Mouse (Mus musculus): ENCODE measurements at regions not wholly inside any gene's neighbourhood (a gene's known extent, or its start where the extent isn't known, plus 50 kb on each side); places are given as distances from the start of the nearest gene placed in this dataset.

DNA sequence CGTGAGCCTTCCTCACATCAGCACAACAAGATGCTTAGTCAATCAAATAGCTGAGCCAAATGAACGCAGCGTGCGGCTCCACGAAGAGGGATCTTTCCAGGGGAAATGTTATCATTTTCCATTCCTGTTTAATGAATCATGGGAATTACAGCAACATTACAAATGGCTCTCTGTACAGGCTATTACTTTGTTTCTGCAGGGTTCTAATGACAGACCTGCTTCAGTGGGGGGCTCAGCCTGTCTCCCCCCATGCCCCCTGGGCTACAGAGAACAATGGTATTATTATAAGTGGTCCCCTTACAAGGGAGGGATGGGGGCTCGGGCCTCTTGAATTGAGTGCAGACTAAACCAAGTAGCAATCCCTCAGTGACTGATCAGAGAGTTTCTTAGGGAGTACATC is 144.3 kb upstream of the Csf3r start:
- DNase-seq (ENCODE audit: low spot score in 2 of 2), result no peak

DNA sequence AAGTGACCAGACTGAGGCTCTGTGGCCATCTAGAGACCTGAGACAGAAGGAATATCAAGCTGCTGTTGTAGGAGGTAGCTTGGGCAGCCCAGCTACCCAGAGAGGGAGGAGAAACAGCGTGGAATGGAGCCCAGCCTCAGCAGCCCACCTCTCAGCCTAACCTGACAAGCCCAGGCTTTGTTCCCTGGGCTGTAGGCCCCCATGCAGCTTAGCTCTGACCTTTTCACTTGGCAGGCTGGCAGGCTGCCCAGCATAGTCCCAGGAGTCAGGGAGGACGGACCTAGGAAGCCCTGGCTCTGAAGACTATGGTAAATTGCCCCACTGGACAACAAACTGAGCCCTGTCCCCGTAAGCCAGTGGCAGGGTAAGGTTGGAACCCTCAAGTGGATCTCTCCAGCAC is 141.8 kb upstream of the Csf3r start:
- no peak for DNase-seq (ENCODE audit: low spot score in 2 of 2)

DNA sequence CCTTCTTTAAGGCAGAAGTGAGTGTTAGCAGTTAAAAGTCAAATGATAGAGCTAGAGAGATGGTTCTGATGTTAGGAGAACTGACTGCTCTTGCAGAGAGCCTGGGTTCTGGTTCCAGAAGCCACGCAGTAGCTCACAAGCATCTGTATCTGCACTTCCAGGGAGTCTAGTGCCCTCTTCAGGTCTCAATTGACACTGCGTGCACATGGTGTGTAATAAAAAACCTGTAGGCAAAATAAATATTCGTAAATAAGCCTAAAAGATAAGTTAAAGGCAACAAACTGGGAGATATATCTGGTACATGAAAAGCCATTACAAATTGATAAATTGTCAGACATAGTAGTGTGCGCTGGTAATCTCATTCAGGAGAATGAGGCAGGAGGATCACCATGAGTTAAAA is 133.8 kb upstream of the Csf3r start:
- no peak for DNase-seq (ENCODE audit: low spot score in 2 of 2)

DNA sequence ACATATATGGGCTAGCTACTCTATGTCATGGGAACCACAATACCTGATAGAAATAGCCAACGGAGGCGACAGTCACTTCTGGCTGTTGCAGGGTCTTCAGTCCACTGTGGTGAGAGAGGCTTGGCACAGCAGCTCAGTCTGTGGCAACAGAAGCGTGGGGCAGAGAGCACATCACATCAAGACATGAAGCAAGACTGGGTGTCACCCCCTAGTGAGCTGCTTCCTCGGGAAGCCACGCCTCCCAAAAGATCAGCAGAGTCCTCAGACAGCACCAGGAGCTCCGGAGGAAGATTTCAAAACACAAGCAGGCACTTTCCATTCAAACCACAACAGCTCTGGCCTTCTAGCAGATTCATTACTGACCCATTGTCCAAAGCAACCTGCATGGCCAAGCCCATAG is 131.2 kb upstream of the Csf3r start:
- no peak for DNase-seq (ENCODE audit: low spot score in 2 of 2)

DNA sequence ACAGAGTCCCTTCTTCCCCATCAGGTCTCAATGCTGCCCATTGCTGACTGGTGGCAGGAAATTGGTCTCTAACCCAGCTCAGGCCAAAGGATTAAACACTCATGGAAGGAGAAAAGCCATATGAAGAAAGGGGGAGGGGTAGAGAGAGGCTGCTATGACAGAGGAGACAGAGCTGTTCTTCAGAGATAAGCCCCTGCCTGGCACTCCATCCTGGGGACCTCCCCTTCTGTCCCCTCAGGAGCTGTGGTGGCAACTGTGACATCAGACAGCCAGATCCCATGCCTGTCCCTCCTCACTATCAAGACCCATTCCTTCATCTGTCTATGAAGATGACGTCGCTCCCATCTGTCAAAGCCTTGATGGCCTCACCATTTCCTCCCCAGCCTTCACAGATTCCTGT is 126.6 kb upstream of the Csf3r start:
- DNase-seq (ENCODE audit: low spot score in 2 of 2), result no peak

DNA sequence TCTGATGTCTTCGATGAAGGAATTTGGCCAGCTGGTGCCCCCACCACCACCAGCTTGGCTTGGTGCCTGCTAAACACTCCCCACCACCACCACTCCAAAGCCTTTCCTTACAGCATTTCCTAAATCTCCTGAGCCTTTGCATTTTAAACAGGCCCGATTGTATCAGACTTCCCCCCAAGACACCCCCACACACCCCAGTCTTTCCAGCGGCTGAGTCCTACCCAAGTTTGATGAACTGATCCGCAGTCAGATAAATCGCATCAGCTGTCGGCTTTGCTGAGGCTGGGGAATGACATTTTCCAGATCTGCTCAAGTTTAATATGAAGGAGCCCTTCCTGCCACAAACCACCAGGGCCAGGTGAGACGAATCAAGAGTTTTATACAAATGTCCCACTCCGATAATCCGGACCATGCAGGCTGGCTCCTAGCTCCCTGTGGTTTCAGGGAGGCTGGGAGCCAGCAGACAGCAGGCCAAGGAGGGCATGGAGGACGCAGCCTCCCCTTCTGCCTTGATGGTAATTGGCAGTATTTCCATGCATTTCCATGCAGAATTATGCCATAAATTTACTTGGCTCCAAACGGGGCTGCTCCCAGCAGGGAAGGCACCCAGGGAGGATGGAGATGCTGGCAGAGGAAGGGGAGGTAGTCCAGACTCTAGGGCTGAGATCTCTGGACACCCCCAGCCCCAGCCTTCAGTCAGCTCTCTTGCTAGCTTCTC is 125.6 kb upstream of the Csf3r start:
- DNase-seq (ENCODE audit: low spot score in 2 of 2), result no peak

DNA sequence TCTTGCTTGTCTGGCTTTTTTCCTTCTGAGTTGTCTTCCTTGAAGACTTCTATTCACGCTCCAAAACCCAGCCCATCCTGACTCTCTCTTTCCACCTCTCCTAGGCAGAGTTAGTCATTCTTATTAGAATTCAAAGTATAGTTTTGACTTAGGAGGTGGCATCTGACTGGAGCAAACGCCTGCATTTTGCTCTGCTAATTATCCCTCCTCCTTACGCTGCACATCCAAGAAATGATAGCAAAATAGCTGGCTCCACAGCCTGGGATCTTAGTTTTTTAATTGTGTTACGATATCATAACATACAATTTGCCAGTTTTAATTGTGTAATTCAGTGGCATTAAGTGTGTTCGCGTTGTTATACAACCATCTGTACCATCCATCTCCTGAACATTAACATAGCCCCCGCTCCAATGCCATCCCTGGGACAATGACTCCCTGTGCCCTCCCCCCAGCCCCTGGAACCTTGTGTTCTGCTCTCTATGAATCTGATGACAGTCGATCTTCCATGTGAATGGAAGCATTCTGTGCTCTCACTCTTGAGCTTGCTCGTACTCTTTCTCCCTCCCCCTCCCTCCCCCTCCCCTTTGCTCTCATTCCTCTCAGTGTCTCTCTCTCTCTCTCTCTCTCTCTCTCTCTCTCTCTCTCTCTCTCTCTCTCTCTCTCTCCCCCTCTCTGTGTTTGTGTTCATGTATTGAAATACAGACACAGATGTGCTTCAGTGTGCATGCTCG is 122.6 kb upstream of the Csf3r start:
- no peak for DNase-seq (ENCODE audit: low spot score in 2 of 2)

DNA sequence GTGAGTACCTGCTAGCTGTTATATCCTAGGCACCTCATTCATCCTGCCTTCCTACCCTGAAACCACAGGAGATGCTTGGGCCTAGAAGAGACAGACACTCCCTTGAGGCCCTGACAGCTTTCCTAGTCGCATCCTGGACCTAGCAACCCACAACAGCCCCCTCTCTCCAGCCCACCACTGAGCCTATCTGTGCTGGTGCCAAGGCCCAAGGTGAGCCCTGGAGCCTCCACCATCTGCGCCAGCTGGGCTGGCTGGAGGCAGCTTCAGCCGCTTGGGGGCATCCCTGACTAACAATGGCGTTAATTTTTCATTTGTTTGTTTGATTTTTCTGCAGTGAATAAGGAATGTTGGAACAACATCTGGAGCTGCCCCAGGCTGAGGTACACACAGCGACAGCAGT is 118.1 kb upstream of the Csf3r start:
- no peak for DNase-seq (ENCODE audit: low spot score in 2 of 2)

DNA sequence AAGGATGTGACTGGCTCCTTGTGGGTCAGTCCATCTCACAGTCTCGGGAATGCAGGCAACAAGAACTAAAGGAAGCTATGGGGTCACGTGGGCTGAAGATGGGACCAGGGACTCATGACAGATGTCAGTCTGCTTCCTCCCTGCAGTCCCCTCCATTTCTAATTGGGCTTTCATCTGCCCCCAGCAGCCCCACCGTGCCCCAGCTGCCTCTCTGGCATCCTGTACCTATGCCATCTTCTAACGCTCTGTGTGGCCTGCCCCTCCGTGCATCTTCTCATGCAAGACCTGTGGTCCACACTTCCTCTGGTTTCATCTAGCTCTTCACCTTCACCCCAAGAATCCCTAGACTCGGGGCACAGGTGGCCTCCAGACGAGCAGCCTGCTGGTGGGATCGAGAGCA is 115.4 kb upstream of the Csf3r start:
- DNase-seq (ENCODE audit: low spot score in 2 of 2), result no peak

DNA sequence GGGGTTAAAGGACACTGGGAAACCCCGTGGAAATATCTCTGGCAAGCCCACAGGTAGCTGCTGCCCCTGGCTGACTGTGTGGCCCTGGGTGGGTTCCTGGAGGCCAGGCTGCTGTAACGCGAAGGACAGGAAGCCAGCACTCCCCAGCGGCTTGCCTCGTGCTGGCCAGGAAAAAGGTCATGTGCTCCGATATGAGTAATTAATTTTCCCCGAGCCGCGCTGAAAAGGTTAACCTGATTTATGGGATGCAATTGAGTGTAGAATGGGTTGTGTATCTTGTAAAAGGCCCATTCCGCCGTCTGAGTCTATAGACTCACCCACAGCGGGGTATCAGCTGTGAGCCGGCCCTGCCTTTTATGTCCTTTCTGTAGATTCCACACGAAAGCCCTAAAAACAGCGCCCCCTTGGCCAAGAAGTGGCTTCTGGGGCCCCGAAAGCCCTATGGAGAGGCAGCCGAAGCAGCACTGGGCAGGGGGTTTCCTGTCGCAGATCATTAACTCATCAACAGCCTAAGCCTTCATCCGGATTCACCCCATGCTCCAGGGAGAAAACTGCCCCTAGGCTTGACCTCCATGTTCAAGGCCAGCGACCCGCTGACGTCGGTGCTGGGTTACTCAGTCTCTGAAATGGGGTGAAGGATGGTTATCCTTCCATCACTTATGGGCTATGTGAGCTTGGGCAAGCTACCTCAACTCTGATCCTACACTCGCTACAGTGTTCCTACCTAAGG is 112.6 kb upstream of the Csf3r start:
- no peak for DNase-seq (ENCODE audit: low spot score in 2 of 2)

DNA sequence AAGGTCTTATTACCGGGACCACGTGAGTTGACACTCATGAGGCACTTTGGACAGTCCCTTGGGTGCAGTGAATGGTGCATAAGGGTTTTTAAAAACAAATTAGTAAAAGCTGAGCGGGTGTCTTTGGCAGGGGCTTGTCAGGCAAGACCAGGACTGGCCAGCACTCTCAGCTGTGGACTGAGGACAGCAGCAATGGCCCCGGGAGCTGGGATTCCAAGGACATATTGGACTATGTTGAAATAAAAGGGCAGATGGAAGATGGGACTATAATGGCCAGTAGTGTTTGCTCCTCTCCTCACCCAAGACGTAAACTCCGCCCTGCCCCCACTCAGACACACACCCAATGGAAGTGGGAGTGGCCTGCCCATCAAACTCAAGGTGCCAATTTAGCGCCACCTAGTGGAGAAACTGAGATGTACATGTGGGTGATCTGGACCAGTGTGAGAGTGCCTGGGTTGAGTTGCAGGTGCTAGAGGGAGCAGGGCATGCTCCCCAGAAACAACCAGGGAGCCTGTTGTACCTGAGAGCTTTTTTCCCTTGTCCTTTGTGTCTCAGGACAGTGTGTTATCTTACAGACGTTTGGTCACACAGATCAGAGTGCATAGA is 111.8 kb upstream of the Csf3r start:
- DNase-seq (ENCODE audit: low spot score in 2 of 2), result peak; percentile 52 to 65

DNA sequence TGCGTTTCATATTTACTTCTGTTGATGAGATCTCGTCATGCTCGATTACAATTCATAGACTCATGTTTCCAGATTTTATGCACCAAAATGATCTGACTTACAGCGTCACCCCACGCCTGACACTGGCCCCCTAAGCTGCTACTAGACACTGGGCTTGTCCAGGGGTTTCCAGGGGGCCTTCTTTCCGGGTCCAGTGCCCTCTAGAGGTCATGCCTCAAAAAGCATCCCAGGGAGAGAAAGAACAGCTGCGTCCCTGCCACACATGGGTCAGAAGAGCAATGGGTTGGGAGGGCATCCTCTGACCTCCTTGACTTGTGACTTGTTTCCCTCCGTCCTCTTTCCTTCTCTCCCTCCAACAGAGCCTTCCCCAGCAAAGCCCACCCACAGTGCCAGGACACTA is 109.2 kb upstream of the Csf3r start:
- DNase-seq (ENCODE audit: low spot score in 2 of 2), result no peak

DNA sequence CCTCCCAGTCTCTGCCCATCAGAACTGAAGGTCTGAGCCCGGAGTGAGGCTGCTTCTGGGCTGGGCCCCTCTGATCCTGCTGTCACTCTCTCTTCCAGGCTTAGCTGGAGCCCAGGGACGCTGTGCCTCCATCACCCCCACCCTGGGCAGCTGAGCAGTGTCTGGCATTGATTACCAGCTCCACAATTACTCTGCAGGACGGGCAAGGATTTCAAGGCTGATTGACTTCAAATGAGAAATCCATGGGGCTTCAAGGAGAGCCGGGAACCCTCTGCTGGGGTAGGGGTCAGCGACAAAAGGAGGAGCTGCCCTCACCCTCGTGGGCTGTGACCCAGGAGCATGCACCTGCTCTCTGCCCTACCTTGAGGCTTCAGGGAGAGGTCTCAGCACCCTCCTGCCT is 107.1 kb upstream of the Csf3r start:
- DNase-seq (ENCODE audit: low spot score in 2 of 2), result no peak

DNA sequence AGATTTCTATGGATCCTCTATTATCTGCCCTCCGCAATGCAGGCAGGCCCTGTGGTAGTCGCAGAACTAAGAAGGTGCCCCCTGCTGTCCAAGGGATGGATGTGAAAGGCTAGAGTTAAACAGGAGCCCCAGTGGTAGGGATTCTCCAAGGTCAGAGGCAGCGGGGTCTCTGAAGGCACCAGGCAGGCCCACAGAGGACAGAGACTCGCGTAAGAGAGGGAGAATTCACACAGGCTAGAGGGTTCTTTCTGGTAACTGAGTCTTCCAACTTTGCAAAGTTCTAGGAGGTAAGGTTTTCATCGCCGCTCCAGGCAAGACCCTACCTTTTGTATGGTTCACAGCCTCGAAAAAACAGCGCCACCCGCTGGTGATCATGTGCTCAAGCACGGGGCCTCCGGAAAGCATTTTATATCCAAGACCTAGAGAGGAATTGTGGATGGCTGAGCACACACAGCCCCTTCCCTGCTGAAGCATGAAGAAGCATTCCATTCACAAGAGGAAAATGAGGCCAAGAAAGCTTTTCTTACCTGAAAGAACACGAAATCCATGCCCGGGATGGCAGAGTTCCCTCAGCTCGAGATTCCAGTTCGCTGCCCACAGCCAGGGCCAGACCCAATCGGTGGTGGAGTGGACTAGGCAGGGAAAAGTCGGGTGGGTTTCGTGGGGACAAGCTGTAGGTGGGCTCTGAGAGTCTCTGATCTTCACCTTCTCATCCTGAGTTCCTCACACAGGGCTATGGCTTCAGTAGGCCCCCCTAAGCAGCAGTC is 102.6 kb upstream of the Csf3r start:
- peak; percentile 35 to 46 for DNase-seq (ENCODE audit: low spot score in 2 of 2)

DNA sequence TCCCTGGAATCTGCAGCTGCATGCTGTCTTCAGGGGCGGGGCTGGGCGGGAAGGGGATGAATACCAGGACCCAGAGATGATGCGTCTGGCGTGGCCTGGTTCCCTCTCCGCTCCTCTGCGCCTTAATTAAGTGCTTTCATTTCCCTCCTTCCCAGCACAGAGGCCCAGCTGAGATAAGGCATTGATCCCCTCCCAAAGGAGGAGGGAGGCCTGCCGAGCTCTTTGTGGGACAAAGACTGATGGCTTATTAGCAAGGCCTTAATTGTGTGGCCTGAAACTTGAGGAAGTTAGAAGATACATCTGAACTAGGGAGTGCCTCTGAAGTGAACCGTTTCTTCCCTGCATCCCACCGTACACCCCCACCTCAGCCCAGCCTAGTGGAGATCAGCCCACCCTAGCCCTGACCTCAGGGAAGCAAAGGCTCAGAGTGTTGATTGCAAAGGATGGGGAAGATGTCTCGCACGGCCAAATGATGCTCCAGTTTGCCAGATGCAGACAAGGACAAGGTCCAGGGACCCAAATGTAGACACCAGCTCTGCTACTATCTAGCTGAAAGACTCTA is 102.0 kb upstream of the Csf3r start:
- DNase-seq (ENCODE audit: low spot score in 2 of 2), result no peak

DNA sequence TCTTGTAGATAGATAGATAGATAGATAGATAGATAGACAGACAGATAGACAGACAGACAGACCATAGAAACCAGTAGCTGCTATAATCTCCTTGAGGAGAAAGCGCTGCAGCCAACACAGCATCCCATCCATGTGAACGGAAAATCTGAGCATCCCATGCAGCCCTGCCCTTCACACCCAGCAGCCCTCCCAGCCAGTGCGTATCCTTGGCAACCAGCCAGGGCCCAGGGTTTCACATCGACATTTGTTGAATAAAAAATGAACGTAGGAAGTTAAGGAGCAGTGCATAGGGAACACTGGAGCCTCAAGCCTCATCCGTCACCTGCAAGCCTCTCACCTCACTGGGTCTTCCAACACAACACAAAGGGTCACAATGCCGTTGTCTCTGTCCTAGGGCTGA is 101.1 kb upstream of the Csf3r start:
- no peak for DNase-seq (ENCODE audit: low spot score in 2 of 2)

DNA sequence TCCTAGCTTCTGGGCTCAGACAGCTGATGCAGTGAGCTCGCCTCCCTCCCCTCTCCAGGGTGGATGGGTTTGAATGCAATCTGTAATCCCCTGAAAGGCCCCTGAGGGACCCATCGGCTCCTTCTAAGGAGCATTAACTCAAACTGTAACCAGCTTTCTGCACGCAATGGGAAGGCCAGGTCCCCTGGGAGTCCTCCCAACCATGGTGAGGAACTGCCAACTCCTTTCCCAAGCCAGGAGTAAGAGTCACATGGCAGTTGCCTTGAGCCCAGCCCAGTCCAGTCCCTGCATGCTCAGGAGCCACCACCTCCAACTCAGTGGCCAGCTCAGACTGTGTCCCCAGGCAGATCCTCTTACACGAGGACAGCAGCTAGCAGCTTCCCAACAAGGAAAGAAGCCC is 96.2 kb upstream of the Csf3r start:
- DNase-seq (ENCODE audit: low spot score in 2 of 2), result no peak

DNA sequence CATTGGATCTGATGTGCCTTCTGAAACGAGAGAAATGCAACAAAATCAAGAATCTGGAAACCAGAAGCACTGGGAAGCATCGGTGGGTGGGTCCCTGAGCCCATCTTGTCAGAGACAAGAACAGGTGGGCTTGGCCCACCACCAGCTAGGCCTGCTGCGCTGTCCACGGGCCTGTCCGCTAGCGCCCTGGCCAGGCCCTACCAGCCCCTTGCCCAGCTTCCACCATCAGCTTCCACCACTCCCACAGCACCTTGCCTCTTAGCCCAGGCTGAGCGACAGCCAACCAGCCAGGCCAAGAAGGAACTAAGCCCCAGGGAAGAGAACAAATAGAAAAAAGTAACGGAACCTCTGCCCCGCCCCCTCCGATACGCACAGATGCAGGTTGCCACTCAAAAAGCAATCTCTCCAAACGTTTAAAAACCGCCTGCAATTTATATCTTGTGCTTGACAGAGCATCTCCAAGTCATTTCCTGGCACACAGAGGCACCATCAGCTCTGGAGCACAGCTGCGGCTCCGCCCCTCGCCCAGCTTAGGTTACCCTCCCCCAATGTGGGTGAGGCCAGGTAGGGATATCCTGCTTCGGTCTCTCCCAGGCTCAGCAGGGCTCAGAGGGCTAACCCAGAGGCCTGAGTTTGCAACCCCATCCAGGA is 95.1 kb upstream of the Csf3r start:
- DNase-seq (ENCODE audit: low spot score in 2 of 2), result no peak

DNA sequence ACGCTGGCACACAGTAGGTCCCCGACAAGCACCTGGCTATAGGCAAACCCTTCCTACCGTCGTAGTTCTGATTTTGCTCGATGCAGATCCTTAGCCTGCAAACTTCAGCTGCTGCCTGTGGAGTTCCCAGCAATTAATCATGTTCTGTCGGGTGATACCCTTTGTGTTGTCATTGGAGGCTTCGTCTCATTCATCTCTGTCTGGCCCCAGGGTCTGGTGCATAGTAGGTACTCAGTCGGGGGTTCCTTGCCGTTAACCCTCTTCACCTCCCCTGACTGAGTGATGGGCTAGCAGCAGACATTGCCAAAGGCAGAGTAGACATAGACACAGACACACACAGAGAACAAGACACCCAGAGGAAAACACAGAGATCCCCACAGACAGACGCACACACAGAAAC is 93.6 kb upstream of the Csf3r start:
- DNase-seq (ENCODE audit: low spot score in 2 of 2), result no peak

DNA sequence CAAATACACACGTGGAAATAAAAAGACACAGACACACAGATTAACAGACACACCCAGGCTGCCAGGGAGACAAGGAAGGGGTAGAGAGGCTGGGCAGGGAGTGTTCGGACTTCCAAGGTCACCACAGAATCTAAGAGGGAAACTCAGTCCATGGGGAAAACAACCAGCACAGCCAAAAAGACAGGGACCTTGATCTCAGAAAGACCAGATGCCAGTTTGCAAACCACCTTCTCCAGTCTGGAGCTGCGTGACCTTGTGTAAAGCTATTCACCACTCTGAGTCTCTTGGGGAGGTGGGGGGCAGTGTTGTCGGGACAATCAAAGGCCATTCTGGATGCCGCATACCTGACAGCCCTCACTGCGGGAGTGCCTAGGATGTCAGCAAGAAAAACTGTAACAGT is 93.0 kb upstream of the Csf3r start:
- no peak for DNase-seq (ENCODE audit: low spot score in 2 of 2)
